Mouse (Mus musculus) hindbrain, embryonic 11.5 days (tissue): ENCODE results near the gene Nxpe2. TPM values are rescaled to one million over a fixed set of nuclear protein-coding genes. Genes with fewer than 3 reads are reported as not detected.
"Not testable (repeated sequence)": the region's sequence is repeated elsewhere in the genome, so short reads cannot be mapped to it uniquely, and the experiment has no call there.

ENCODE experiments used
- ATAC-seq: fragments of 200-750 bp; cut with Nextera tagmentation; 2 replicates; pipeline ENCODE4 v1.8.0; 2017; ENCODE audit warnings: mild to moderate bottlenecking, moderate TSS enrichment, moderate library complexity; ENCODE audit not compliant: low FRiP score
- DNase-seq: peaks from one replicate; pipeline ENCODE4 v3.0.0-alpha.2; 2015; ENCODE audit warnings: low spot score
- H3K27ac ChIP-seq: fragments of 300-500 bp; sonication (generic); 2 replicates; pipeline ENCODE4 v1.5.1; 2014; ENCODE audit warnings: mild to moderate bottlenecking, low read depth, low read length
- H3K27me3 ChIP-seq: fragments of 300-500 bp; sonication (generic); 2 replicates; pipeline ENCODE4 v1.6.1; 2014; ENCODE audit warnings: mild to moderate bottlenecking, low read length, moderate library complexity, mixed read lengths; ENCODE audit not compliant: control insufficient read depth, insufficient read depth
- H3K36me3 ChIP-seq: fragments of 300-500 bp; sonication (generic); 2 replicates; pipeline ENCODE4 v1.6.1; 2014; ENCODE audit warnings: mild to moderate bottlenecking, low read length, moderate library complexity, mixed read lengths; ENCODE audit not compliant: control insufficient read depth, insufficient read depth
- H3K4me1 ChIP-seq: fragments of 300-500 bp; sonication (generic); replicated peaks from 2 replicates; pipeline ENCODE4 v1.6.1; 2014; ENCODE audit warnings: low read length, mixed read lengths; ENCODE audit not compliant: control insufficient read depth, insufficient read depth
- H3K4me2 ChIP-seq: fragments of 300-500 bp; sonication (generic); replicated peaks from 2 replicates; pipeline ENCODE4 v1.6.1; 2014; ENCODE audit warnings: mild to moderate bottlenecking, low read depth, low read length
- H3K4me3 ChIP-seq: fragments of 300-500 bp; sonication (generic); 2 replicates; pipeline ENCODE4 v1.5.1; 2014; ENCODE audit warnings: low read depth, low read length
- H3K9ac ChIP-seq: fragments of 300-500 bp; sonication (generic); 2 replicates; pipeline ENCODE4 v1.6.1; 2014; ENCODE audit warnings: low read depth, low read length
- H3K9me3 ChIP-seq: fragments of 300-500 bp; sonication (generic); 2 replicates; pipeline ENCODE4 v1.6.1; 2016; ENCODE audit warnings: low read length; ENCODE audit not compliant: control insufficient read depth
- WGBS: fragments of 180-500 bp; shearing (Covaris S2); extraction: QIAGEN DNeasy Blood & Tissue Kit; methylation state at CpG from one replicate; pipeline ENCODE4 v1.1.7; 2014; 5-methylcytosine and 5-hydroxymethylcytosine counted together
- polyA plus RNA-seq: library from polyadenylated mRNA; unstranded; fragments of >200 nt; fragmentation: Nextera tagmentation; extraction: Ambion mirVana; gene quantifications from 2 replicates; pipeline ENCODE4 v1.2.1, GENCODE M21; 2014

The Nxpe2 gene
- polyA plus RNA-seq, 1 experiment from 2014 or later, result 0.85 TPM

DNA sequence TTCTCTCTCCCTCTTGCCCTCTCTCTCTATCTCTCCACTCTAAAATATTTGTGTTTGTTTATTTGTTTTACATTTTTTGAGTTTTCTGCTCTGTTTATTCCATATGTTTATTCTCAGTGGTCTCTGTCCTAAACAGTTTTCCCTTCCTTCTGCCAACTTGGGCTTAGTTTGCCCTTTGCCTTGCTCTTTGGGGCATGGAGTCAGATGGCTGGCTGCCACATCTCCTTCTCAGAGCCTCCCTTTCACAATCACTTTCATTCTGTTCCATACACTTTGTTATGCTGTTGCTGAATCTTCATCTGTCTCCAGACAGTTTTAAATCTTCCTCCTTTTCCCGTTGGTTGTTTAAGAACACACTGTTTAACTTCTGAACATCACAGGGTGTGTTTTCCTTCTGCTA is 37.4 kb downstream of the Nxpe2 start:
- WGBS, result 85% methylated on average over 1 of the region's 1 CpGs
- H3K4me1 ChIP-seq, result 0 out of 2 replicates have a peak, but pooled peaks cover 2% of the 10 kb centered on the region
- no peaks in the 10 kb centered on the region for H3K9me3 ChIP-seq
- no peak overlapping the region for H3K9ac ChIP-seq
- H3K36me3 ChIP-seq, result no peaks in the 10 kb centered on the region
- DNase-seq (no peak), ATAC-seq (no peak)
- no peaks in the 10 kb centered on the region for H3K27me3 ChIP-seq
- H3K4me2 ChIP-seq, result no peak overlapping the region
- no peak overlapping the region for H3K27ac ChIP-seq
- no peak overlapping the region for H3K4me3 ChIP-seq

DNA sequence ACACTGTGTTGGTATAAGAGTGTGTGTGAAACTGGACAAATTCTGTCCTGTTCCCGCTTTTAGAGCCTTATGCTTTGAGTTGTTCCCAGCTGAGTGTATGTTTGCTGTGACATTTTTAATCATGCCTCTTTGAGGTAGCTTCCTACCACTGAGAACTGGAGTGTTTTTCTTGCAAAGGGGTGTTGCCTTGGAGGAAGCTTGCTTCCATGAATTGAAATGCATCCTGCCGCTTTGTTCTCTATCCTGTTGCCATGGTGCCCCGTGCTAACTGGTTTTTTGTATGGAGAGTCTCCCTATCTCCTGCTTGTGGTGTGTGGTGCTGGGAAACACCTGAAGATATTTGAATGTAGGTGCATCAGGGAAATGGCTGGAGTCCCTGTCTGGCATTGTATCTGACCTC is 39.1 kb downstream of the Nxpe2 start:
- no peaks in the 10 kb centered on the region for H3K27me3 ChIP-seq
- whole genome bisulfite sequencing, result 27% methylated on average over 3 of the region's 3 CpGs
- peak; percentile 53 for DNase-seq
- H3K4me2 ChIP-seq, result no peak overlapping the region
- no peak for ATAC-seq
- no peak overlapping the region for H3K4me3 ChIP-seq
- H3K9ac ChIP-seq, result no peak overlapping the region
- no peaks in the 10 kb centered on the region for H3K9me3 ChIP-seq
- no peak overlapping the region for H3K27ac ChIP-seq
- 0 out of 2 replicates have a peak, but pooled peaks cover 2% of the 10 kb centered on the region for H3K4me1 ChIP-seq
- no peaks in the 10 kb centered on the region for H3K36me3 ChIP-seq

DNA sequence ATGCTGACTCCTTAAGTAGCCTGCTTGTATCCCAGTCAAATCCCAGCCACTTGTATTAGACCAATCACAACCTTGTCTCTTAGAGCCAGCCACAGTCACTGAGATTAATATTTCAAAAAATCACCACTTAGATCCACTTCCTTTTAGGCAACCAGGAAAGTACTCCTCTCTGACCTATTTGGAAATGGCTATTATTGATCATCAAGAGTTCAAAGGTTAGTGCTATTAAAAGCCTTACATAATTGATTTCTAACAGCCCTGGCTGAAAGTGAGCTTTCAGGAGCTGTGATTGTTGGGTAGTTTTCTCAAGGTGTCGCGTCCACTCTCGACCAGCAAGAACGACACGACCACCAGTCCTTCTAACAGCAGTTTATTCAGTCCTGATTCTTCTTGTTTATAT is 42.0 kb downstream of the Nxpe2 start:
- no peak overlapping the region for H3K4me2 ChIP-seq
- 0 out of 2 replicates have a peak, but pooled peaks cover 2% of the 10 kb centered on the region for H3K4me1 ChIP-seq
- H3K9ac ChIP-seq, result no peak overlapping the region
- no peak for DNase-seq
- H3K4me3 ChIP-seq, result no peak overlapping the region
- 87% methylated on average over 5 of the region's 5 CpGs for WGBS
- no peak for ATAC-seq
- H3K27me3 ChIP-seq, result no peaks in the 10 kb centered on the region
- H3K9me3 ChIP-seq, result no peaks in the 10 kb centered on the region
- H3K27ac ChIP-seq, result no peak overlapping the region
- H3K36me3 ChIP-seq, result no peaks in the 10 kb centered on the region

DNA sequence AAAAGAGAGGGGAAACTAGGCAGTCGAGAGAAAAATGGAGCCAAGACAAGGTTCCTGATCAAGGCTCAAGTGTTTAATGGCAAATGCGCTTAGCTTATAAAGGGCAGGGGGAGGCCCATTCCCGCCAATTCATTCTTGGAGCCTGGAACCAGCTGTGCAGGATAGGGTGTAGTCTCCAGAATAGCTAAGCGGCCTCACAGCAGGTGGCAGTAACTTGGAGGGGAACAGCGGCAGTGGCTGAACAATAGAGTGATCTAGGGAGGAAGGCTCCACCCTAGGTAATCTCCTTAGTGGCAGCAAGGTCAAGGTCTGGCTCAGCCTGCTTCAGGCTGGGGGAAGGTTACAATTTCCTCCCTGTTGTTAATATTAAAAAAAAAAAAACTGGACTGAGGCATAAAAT is 49.7 kb downstream of the Nxpe2 start:
- not testable (repeated sequence) for H3K27ac ChIP-seq, H3K4me3 ChIP-seq, H3K36me3 ChIP-seq, H3K4me1 ChIP-seq, DNase-seq, H3K4me2 ChIP-seq, H3K9me3 ChIP-seq, H3K9ac ChIP-seq, ATAC-seq, H3K27me3 ChIP-seq
- WGBS, result 25% methylated on average over 5 of the region's 5 CpGs

DNA sequence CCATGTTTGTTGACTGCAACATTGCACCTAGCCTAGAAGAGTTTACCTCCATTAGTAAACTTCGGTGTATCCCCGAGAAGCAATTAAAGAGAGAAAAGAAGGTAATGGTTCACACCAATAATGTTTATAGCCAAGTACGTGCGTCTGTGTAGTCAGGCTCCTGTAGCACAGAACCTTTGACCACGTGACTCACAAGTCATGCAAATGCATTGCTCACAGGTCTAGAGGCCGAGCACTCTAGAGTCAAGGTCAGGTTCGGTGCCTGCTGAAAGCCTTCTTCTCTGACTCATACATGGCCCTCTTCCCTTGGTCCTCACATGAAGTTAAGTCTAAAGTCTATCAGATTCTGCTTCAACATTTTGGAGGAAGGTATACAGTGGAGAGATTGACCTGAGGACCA is 54.3 kb downstream of the Nxpe2 start:
- H3K4me2 ChIP-seq, result no peak overlapping the region
- H3K27me3 ChIP-seq, result no peaks in the 10 kb centered on the region
- H3K9ac ChIP-seq, result no peak overlapping the region
- WGBS, result 86% methylated on average over 7 of the region's 7 CpGs
- H3K9me3 ChIP-seq, result no peaks in the 10 kb centered on the region
- H3K27ac ChIP-seq, result no peak overlapping the region
- no peak overlapping the region for H3K4me3 ChIP-seq
- ATAC-seq (no peak), DNase-seq (no peak)
- no peaks in the 10 kb centered on the region for H3K36me3 ChIP-seq
- no peaks in the 10 kb centered on the region for H3K4me1 ChIP-seq

DNA sequence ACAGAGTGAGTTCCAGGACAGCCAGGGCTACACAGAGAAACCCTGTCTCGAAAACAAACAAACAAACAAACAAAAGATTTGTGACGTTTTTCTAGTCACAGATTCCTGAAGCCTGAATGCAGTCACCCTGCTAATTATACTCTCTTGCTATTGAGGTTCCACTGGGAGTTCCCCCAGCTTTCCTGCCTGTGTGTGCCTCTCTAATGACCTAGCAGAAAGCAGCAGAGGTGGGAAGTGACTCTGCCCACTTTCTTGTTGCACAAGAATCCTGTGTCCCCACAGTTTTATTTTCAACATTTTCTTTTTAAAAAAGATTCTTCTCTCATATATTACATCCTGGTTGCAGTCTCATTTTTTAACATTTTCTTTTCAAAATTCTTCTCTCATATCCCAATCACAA is 58.5 kb downstream of the Nxpe2 start:
- H3K27me3 ChIP-seq, result no peaks in the 10 kb centered on the region
- H3K9ac ChIP-seq, result no peak overlapping the region
- no peak for DNase-seq
- no peaks in the 10 kb centered on the region for H3K4me1 ChIP-seq
- H3K4me3 ChIP-seq, result no peak overlapping the region
- H3K4me2 ChIP-seq, result no peak overlapping the region
- no peaks in the 10 kb centered on the region for H3K9me3 ChIP-seq
- WGBS, result 77% methylated on average over 2 of the region's 2 CpGs
- ATAC-seq, result no peak
- H3K36me3 ChIP-seq, result no peaks in the 10 kb centered on the region
- H3K27ac ChIP-seq, result no peak overlapping the region

DNA sequence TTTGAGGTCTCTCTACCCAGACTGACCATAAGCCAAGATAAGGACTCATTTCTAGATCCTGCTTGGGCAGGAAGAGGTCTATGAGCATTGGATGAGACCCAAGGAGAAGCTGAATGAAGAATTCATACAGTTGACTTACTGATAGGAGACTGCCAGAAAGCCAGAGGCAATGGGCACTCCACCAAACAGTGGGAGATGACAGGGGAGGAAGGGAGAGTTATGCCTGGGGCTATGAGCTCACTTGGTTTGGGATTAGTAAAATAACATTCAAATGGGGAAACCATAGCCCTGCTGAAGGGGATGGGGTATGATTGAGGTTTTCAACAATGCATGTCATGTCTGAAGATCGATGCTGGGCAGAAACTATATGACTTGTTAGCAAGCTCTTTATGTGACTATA is 63.0 kb downstream of the Nxpe2 start:
- no peak for DNase-seq
- no peaks in the 10 kb centered on the region for H3K36me3 ChIP-seq
- no peaks in the 10 kb centered on the region for H3K9me3 ChIP-seq
- no peak overlapping the region for H3K4me2 ChIP-seq
- no peaks in the 10 kb centered on the region for H3K27me3 ChIP-seq
- 96% methylated on average over 1 of the region's 1 CpGs for whole genome bisulfite sequencing
- ATAC-seq, result no peak
- no peak overlapping the region for H3K9ac ChIP-seq
- H3K27ac ChIP-seq, result no peak overlapping the region
- H3K4me3 ChIP-seq, result no peak overlapping the region
- no peaks in the 10 kb centered on the region for H3K4me1 ChIP-seq

DNA sequence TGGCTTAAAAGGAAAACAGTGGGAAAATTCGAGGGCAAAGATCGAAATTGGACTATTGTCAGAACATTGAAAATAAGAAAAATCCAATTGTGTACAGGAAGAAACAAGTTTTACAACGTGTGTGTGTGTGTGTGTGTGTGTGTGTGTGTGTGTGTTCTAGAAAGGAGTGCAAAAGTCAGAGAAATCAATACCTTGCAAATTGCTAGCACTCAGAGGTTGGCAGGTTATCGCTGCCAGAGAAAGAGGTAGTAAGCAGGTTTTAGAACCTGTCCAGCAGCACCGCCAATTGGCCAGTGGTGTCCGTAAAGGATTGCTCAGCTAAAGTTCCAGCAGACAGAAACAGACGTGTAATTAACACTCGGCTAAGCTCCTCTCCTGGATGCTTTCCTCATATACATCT is 69.0 kb downstream of the Nxpe2 start:
- H3K9me3 ChIP-seq, result no peaks in the 10 kb centered on the region
- H3K36me3 ChIP-seq, result no peaks in the 10 kb centered on the region
- DNase-seq (no peak), ATAC-seq (no peak)
- WGBS, result 91% methylated on average over 8 of the region's 8 CpGs
- H3K27ac ChIP-seq, result no peak overlapping the region
- no peak overlapping the region for H3K9ac ChIP-seq
- H3K4me2 ChIP-seq, result no peak overlapping the region
- no peaks in the 10 kb centered on the region for H3K27me3 ChIP-seq
- no peak overlapping the region for H3K4me3 ChIP-seq
- H3K4me1 ChIP-seq, result no peaks in the 10 kb centered on the region

DNA sequence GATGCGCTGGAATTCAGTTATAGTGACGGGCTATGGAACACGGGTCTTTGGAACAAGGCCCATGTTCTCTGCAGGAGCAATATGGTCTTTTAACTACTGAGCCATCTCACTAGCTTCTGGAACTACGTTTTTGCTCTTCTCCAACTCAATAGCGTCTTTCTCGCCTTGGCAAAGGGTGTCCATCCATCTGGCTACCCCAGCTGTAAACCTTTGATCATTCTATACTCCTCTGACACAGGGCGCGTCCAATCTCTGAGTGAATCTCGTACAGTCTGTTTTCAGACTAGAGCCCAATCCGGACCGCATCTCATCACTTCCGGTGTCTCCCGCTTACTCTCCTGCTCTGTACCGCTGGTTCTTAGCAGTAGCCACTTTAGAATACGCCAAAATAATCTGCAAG is 76.4 kb downstream of the Nxpe2 start:
- WGBS, result 94% methylated on average over 15 of the region's 15 CpGs
- no peak overlapping the region for H3K4me3 ChIP-seq

More for the DNA sequence above, 76.4 kb downstream of the Nxpe2 start:
- no peak overlapping the region for H3K27ac ChIP-seq
- no peak for ATAC-seq
- no peaks in the 10 kb centered on the region for H3K9me3 ChIP-seq
- no peak overlapping the region for H3K4me2 ChIP-seq
- no peaks in the 10 kb centered on the region for H3K36me3 ChIP-seq
- no peak overlapping the region for H3K9ac ChIP-seq
- no peaks in the 10 kb centered on the region for H3K4me1 ChIP-seq
- no peaks in the 10 kb centered on the region for H3K27me3 ChIP-seq
- DNase-seq, result no peak
